Mouse (Mus musculus) megakaryocyte, embryonic 14.5 days (primary cell): Measurements from ENCODE around the gene 4930451I11Rik.

ENCODE experiments used
- FLI1 ChIP-seq: IDR thresholded peaks from 2 replicates; pipeline ENCODE4 v1.6.1; 2012; ENCODE audit warnings: low read length, inconsistent platforms, mixed read lengths
- GATA1 ChIP-seq: IDR thresholded peaks from 3 replicates; pipeline ENCODE4 v1.6.1; 2012; ENCODE audit warnings: mixed read lengths, low read length, inconsistent platforms, borderline replicate concordance

DNA sequence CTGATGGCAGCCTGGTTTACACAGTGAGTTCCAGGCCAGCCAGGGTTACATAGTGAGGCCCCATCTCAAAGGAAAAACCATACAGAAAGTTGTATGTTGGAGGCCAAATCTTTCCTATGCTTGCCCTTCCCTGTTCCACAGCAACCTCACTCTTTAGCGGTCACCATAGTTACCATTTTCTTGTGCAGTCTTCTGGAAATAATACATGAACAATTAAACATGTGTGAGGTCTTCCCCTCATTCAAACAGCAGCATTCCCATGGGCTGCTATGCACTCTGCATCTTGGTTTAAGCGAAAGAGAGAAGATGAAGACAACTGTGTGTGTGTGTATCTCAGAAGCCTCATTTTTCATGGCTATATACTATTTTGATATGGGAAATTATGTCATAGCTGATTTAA, 14.1 kb upstream of the 4930451I11Rik start:
- no peak for TF ChIP-seq FLI1
- no peak for TF ChIP-seq GATA1
